Mouse (Mus musculus) layer of hippocampus, adult 8-10 months (tissue): ENCODE measurements around the gene Gmppa. TPM values are rescaled to one million over a fixed set of nuclear protein-coding genes. Genes with fewer than 3 reads are reported as not detected.

Experiments
- DNase-seq, 2 experiments: peaks; one replicate each; pipeline ENCODE4 v3.0.0; 2022; ENCODE audit warnings: low spot score in 2 of 2
- total RNA-seq, 4 experiments: library from RNA; stranded (reverse); gene quantifications; 2 replicates each; pipeline ENCODE4 v1.2.4; 2022

Gmppa gene
- total RNA-seq: 10 to 100 TPM; 58.3 to 77.2 (median 72.7) TPM

- DNase-seq: peak; percentile 74 to 79
These were observed at the start of gene Gmppa for GRCm38 (mm10) chr1:75435475-75436328. TSS of gene Gmppa (plus strand) at chr1:75435930.

GRCm38 (mm10) chr1:75386149-75386548, 49.6 kb upstream of the Gmppa start:
- DNase-seq: no peak

GRCm38 (mm10) chr1:75387469-75387928, 48.2 kb upstream of the Gmppa start:
- no peak for DNase-seq

GRCm38 (mm10) chr1:75387929-75388897, 47.5 kb upstream of the Gmppa start:
- DNase-seq: no peak

- no peak for DNase-seq
These were observed 46.7 kb upstream of the Gmppa start for GRCm38 (mm10) chr1:75388898-75389515.

- peak in 1 of 2 experiments; percentile 55 for DNase-seq
These were observed 42.6 kb upstream of the Gmppa start for GRCm38 (mm10) chr1:75393139-75393538.

GRCm38 (mm10) chr1:75393846-75394245, 41.9 kb upstream of the Gmppa start:
- DNase-seq: no peak

- DNase-seq: no peak
These were observed 36.8 kb upstream of the Gmppa start for GRCm38 (mm10) chr1:75398761-75399402.

GRCm38 (mm10) chr1:75399755-75400492, 35.8 kb upstream of the Gmppa start:
- no peak for DNase-seq

GRCm38 (mm10) chr1:75400493-75401115, 35.1 kb upstream of the Gmppa start:
- DNase-seq: no peak

- no peak for DNase-seq
These were observed 30.2 kb upstream of the Gmppa start for GRCm38 (mm10) chr1:75405547-75405946.

GRCm38 (mm10) chr1:75406173-75406572, 29.6 kb upstream of the Gmppa start:
- no peak for DNase-seq

GRCm38 (mm10) chr1:75407056-75407455, 28.7 kb upstream of the Gmppa start:
- DNase-seq: no peak

- DNase-seq: no peak
These were observed 27.5 kb upstream of the Gmppa start for GRCm38 (mm10) chr1:75408210-75408609.

- DNase-seq: no peak
These were observed 25.8 kb upstream of the Gmppa start for GRCm38 (mm10) chr1:75409950-75410349.

GRCm38 (mm10) chr1:75412196-75412595, 23.5 kb upstream of the Gmppa start:
- no peak for DNase-seq

GRCm38 (mm10) chr1:75413749-75414148, 22.0 kb upstream of the Gmppa start:
- DNase-seq: no peak

- DNase-seq: no peak
These were observed 13.9 kb upstream of the Gmppa start for GRCm38 (mm10) chr1:75421794-75422193.

- DNase-seq: no peak
These were observed 13.4 kb upstream of the Gmppa start for GRCm38 (mm10) chr1:75422216-75422822.
